Mouse (Mus musculus): ENCODE measurements around the gene Ikzf2. TPM values are rescaled to one million over a fixed set of nuclear protein-coding genes. Genes with fewer than 3 reads are reported as not detected.

Ikzf2 gene
- total RNA-seq, 2 experiments from 2014 or later: 3.7 to 7.9 TPM

DNA sequence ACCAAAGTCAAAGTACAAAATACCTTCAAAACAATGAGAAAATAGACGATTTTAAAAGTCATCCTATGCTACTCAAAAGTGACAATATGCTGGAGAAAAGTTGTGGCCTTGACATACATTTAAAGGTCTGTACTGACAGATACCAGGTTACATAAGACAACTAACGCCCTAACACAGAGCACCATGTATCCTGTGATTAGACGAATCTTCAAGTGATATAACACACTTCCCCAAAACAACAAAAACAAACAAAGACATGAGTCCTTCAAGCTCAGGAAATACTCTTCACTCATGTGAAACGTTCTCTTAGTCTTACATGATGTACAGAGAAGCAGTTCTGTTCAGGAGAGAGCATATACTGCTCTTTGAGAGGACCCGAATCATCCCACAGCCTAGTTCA, 78.2 kb downstream of the Ikzf2 start:
- DNase-seq (ENCODE audit: low spot score in 2 of 2): no peak
- intact Hi-C loops (cut with DNase I): no loop called here

DNA sequence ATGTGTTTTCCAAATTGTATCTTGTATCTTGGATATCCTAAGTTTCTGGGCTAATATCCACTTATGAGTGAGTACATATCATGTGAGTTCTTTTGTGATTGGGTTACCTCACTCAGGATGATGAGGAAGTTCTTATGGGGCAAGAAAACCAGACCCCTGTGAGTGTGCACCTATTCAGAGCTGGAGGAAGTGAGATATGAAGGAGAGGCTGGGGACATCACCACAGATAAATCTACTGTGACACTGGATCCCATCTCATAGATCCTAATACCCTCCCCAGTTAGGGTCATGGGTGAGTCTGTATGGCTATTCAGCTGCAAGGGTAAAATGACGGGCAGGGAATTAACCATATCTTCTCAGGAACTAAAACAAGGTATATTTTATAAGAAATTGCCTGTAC, 80.2 kb downstream of the Ikzf2 start:
- DNase-seq (ENCODE audit: low spot score in 2 of 2): no peak
- intact Hi-C loops (cut with DNase I): no loop called here

DNA sequence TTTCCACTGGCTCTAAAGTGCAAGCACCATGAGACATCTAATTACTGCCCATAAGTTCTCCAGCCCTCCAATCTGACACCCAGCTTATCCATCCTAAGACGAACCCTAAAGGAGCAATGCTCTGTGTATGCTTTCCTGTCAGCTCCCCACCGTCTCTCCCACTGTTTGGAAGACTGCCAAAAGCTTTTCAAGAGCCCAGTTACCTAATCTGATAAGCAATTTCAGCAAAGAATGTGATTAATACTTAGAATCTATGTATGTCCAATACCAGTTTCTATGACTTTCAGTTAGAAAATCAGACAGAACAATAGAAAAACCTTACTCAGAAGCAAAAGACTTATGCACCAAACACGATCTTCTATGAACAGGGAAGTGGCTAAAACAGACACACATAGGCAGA, 82.8 kb downstream of the Ikzf2 start:
- DNase-seq (ENCODE audit: low spot score in 2 of 2): no peak
- intact Hi-C loops (cut with DNase I): no loop called here

DNA sequence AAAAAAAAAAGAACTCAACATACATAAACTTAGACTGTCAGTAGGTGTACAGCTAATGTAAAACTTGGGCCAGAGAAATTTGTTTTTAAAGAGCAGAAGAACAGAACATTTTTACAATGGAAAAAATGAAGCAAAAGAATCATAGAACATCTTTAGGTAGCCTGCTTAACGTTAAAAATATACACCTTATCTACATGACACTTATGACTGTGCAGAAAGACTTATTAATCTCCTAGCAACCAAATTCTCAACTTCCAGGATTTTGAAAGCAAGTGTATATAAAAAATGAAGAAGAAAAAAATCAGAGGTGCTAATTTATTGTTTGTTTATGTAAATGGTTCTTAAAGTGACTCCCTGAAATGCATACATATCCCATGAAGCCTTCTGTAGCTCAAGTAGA, 86.1 kb downstream of the Ikzf2 start:
- intact Hi-C loops (cut with DNase I): no loop called here
- no peak for DNase-seq (ENCODE audit: low spot score in 2 of 2)

DNA sequence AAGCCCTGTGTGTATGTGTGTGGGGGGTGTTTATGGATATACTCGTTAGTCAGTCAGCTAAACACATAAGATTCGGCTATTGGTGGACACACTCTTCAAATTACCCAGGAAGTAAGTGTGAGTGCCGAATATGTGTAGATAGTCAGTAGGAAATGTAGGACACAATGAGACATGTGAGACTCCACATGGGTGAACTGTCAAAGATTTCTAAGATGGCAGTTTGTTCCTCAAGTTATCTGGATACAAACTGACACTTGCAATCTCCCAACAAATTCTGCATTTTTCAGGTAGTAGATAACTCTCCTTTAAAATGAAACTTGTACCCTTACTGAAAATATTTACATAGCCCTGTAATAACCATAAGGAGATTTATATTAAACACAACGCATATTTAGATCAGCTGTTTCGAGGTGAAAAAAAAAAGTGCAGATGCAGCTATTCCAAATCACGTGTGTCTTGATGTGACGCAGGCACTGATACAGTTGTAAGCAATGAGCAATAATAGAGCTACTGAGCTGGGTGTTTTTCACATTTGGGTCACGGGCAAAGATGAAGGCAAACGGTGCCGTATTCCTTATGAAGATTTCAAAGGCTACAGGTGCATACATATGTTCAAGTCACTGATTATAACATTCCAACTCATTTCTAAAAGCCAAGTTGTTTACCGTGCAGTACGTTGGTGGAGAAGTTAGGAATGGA, 87.8 kb downstream of the Ikzf2 start:
- intact Hi-C loops (cut with DNase I): no loop called here
- no peak for DNase-seq (ENCODE audit: low spot score in 2 of 2)

DNA sequence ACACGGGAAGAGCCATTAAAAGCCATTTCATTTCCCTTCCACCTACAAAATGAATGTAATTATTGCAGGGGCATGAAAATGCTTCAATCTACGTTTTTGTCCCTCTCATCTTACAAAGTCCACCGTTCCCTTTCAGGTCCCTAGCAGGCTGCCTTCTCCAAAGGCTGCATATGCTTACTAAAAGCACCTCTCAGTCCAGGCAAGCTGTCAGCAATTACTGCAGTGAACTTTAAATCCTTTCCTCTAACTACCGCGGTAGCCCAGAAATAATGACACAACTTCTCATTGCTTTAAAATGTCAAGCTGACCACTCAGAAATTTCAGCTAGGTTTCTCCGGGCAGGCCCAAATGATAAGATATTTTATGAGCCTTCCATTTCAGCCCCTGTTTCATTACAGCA, 95.2 kb downstream of the Ikzf2 start:
- intact Hi-C loops (cut with DNase I): no loop called here

DNA sequence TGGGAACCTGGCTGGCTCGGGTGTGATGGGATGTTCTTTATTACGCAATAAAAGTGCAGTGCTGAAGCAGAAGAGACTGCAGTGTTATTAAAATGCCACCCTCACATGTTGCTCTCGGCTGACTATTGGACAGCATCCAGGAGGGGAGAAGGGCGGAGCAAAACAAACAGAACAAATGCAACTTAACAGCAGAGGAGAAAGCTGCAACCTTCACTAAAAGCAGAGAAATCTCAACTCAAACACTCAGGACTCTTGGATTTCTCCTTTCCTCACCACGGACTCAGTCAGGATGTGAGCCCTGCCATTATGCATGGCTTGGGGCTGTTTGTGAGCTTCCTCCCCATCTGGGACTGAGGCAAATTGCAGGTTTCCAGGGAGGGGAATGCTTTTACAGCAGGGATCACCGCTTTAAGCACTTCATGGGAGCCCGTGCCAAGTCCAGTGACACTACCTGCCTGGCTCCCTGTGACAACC, 95.7 kb downstream of the Ikzf2 start:
- no peak for DNase-seq (ENCODE audit: low spot score in 2 of 2)
- intact Hi-C loops (cut with DNase I): no loop called here

More for the DNA sequence above, 95.2 kb downstream of the Ikzf2 start:
- DNase-seq (ENCODE audit: low spot score in 2 of 2): no peak

DNA sequence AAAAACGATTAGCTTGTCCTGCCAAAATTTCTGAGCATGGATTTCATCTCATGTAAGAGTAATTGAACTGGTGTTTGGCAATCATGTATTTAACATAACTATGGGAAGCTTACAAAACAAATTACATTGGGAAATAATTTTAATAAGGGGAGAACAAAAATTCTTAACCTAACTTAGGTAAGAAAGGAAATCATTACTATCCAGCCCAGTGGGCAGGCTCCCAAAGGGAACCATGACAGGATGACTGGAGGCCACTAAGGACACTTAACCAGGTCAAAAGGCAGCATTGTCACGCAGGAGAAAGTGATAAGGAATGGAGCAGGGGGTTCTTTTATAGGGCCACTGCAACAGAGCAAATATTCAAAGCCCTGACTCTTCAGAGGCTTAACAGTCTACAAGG, 101.5 kb downstream of the Ikzf2 start:
- no peak for DNase-seq (ENCODE audit: low spot score in 2 of 2)
- intact Hi-C loops (cut with DNase I): no loop called here

DNA sequence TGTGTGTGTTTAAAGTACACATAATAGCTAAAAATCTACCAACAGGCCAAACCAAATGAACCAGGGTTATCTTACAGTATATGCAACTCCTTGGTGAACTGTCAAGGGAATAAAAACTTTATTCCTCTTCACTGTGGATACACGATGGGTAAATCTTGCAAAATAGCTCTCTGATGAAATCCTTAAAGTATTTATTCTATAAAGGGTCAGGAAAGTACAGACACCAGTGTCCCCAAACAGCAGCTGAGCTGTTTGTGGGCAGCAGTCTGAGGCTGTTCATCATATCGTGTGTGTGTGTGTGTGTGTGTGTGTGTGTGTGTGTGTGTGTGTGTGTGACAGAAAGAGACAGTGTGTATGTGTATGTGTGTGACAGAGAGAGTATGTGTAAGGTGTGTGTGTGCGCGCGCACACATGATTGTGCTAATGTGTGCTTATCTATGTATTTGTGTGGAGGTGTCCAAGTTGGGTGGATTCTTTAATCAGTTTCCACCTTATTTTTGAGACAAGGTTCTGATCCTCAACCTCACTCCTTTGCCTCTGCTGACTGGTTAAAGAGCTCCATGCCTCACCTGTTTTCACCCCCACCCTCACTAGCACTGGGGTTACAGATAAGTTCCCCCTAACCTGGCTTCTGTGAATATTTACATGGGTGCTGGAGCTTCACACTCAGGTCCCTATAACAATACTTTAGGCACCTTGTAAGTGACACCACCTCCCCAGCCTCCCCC, 102.9 kb downstream of the Ikzf2 start:
- intact Hi-C loops (cut with DNase I): no loop called here
- DNase-seq (ENCODE audit: low spot score in 2 of 2): no peak

DNA sequence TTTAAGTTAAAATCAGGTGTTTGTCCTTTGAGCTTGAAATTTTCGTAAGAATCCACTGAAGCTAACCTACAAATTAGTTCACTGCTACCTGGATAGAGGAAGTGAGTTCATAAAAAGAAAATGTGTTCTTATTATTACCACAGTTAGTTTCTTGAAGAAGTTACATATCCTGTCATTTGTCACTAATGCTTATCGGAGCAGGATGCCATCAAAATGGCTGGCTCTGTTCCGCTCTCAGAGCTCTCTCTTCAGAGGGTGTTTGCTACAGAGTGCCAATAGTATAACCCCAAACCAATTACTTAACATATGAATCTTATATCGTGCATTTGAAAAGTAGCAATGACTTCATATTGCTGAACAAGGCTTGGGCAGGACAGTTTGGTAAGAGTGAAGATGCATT, 108.1 kb downstream of the Ikzf2 start:
- no peak for DNase-seq (ENCODE audit: low spot score in 2 of 2)
- intact Hi-C loops (cut with DNase I): no loop called here

DNA sequence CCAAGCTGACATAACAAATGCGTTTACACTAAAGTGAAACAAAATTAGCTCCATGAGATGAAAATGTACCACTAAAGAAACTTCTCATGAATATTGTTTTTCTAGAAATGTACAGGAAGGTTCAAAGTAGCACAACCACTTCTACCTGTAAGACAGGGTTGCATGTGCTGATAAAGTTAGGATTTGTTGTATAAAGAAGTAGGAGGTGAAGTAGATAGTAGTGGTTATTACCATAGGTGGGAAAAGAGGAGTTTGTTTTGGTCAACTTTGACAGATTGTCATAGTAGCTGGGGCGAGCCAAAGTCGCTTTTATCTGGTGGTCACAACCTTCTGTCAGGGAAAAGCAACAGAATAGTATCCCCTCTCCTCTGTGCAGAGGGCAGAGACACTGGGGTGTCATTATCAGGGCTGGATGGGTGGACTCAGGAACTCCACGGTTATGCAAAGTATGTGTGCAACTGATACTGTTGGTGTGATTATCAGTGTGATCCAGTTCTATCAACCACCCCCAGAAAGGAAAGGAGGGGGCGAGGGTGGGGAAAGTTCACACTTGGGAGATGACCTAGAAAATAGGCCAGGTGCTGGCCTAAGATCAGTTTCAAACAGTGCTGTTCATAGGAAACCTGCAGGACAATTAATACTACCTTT, 127.5 kb downstream of the Ikzf2 start:
- intact Hi-C loops (cut with DNase I): no loop called here
- no peak for DNase-seq (ENCODE audit: low spot score in 2 of 2)

DNA sequence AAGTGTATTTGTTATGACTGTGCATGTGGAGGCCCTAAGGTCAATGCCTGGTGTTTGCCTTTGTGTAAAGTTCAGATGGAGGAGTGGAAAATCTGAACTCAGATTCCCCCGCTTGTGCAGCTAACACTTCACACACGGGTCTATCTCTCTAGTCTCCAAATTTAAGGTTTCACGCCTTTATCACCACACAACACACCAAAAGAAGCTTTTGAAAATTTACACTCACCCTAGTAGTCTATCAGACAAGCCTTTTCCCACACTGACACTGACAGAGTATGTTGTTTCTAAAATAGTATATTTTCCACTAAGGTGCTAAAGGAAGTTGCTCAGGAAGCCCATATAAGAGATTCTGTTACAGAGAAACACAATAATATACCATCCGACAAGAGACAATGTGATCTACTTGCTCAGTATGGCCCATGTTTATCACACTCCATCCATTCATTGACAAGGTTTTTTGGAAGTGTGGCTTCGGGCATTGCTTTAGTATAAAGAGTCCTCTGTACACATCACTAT, 131.4 kb downstream of the Ikzf2 start:
- intact Hi-C loops (cut with DNase I): no loop called here
- no peak for DNase-seq (ENCODE audit: low spot score in 2 of 2)

DNA sequence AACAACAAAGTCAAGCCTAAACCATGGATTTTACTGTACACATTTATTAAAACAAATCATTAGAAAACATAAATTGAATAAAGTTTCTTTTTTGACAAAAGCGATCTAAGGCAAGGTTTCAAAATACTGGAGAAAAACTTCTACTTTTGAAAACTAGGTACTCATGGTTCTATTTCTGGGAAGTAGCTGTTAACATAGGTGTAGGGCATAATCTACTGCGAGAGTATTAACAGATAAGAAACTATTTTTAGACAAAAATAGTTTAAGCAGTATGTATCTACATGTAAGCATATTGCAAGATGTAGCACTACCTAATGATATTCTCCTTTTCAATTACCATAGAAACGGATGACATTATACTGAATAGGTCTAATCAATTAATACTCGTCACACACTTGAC, 137.1 kb downstream of the Ikzf2 start:
- DNase-seq (ENCODE audit: low spot score in 2 of 2): no peak
- intact Hi-C loops (cut with DNase I): no loop called here

DNA sequence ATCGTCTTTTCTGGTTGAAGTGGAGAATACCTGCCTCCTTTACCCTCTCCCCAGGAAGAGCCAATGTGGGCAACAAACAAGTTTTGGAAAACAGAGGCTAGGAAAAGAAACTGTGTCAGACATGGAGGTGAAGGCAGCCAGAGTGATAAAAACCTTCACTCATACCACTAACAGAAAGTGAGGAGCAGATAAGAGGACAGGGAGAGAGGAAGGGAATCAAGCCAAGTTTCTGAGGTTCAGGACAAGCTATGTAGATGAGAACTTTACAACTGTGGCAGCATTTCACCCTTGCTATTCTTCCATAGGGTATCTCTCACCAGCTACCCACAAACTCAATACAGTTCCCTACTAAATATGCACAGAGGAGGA, 141.2 kb downstream of the Ikzf2 start:
- DNase-seq (ENCODE audit: low spot score in 2 of 2): no peak
- intact Hi-C loops (cut with DNase I): no loop called here

DNA sequence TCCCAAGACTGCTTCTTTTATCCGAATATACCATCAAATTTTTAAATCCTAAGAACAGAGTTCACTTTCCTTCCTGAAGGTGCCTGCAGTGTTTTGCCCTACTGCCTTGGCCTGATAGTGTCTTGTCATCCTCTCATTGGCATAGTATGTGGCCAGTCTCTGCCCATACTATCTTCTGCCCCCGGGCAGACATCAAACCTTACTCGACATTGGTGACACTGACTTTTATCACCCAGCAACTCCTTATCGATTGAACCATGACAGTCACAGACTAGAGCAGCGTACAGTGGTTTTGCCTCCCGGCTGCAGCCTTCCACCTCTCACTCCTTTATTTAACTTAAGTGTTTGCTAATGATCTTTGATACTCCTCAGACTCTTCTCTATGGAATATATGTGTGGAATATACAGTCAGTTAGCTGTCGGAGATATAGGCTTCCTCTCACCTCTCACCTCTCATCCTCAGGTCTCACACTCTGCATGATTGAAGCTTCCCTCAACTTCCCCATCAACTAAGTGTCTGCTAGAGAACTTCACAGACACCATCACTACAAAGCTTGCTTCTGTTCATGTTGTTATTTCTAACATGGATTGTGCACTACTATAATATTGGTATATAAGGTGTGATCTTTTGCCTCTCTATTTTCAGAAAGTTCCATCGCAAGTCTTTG, 141.7 kb downstream of the Ikzf2 start:
- no peak for DNase-seq (ENCODE audit: low spot score in 2 of 2)
- intact Hi-C loops (cut with DNase I): no loop called here

DNA sequence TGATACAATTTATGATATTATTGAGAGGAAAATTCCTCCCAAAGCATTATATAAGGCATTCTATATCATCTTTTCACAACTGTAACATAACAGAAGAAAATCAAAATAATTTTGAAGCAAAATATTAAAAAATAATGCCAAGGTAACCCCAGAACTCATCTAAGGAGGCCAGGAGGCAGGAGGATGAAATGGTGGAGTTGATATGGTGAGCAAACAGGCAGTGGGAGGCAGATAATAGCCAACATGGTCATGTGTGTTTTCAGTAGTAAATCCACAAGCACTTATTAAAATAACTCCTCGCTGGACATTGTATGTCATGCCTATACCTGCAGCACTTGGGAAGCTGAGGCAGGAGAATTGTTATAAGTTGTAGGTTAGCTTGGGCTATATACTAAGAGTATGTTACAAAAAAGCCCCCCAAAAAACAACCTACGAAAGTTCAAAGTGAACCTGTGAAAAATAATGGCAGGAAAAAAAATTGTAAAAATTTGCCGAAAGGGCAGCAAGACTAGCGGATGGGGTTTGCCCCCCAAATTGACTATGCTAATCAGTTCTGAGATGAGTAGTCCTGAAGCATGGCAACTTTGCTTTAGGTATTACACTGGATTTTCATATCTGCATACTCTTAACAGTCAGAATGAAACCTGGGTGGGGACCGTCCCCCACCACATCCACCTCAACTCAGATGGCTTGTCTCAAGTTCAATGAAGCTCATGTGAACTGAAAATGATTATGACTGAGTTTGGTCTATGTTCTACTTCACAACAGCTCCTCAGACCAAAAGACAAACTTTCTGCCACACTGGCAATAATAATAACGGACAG, 143.1 kb downstream of the Ikzf2 start:
- intact Hi-C loops (cut with DNase I): no loop called here
- DNase-seq (ENCODE audit: low spot score in 2 of 2): no peak

DNA sequence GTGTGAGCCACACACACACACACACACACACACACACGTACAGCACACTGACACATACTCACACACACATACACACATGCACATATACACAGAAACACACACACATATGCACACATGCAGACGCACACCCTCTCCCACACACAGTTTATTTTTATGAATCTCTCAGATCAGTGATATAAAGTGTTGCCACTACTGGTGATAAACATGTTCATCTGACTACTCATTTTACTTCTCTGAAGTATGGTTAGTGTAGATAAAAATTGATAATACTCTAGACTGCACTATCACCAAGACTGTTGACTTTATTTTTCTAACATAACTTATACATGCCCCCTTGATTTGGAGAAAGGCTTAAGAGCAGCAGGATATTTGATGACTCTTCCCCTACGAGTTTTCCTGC, 144.5 kb downstream of the Ikzf2 start:
- DNase-seq (ENCODE audit: low spot score in 2 of 2): no peak
- intact Hi-C loops (cut with DNase I): no loop called here

DNA sequence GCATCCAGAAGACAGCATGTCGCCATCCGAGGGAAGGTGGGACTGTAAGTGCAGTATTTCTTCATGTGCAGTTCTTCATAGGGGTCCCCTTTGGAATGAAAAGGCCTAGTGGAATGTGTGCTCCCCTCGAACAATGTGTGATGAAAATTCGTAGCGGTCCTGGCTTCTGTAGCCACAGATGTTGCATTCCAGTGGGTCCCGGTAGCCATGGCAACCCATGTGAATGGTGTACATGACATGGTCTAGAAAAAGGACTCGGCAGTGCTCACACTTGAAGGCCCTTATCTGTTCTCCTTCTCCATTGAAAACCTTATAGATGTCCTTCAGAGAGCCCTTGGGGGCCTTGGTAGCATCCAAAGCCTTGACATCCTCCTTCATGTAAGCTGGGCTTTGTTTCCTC, 148.4 kb downstream of the Ikzf2 start:
- DNase-seq (ENCODE audit: low spot score in 2 of 2): no peak
- intact Hi-C loops (cut with DNase I): no loop called here

DNA sequence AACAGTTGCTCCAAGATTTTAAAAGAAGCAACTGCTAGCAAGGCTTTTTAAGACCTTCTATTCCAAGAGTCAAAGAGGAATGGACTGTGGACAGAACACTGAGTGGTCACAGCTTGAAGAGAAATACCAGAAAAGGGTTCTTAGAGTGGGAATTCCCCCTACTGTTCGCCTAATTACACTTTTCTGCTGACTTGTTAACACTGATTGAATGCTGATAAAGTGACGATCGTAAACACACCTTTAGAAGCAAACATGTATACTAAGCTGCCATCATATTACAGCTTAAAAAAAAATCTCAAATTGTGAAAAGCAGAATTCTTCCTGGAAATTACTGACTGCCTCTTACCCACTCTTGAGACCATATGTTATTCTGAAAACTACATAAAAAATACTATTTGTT, 149.4 kb downstream of the Ikzf2 start:
- DNase-seq (ENCODE audit: low spot score in 2 of 2): no peak
- intact Hi-C loops (cut with DNase I): no loop called here

DNA sequence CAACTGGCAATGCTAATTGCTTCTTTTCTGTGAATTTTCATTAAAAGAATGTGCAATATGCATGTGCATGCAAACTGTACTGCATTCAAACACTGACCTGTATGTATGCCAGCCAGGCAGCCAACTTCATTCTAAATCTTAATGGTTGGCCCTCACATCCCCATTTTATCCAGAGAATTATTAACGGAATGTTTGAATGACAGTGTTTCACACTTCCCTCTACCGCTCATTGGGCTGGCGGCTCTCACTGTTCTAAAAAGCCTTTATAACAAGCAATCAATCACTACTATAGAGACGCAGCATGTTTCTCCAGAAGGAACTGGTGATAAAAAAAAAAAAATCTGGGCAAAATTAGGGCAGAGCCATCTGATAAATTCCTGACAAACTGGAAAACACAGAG, 151.5 kb downstream of the Ikzf2 start:
- intact Hi-C loops (cut with DNase I): no loop called here
- DNase-seq (ENCODE audit: low spot score in 2 of 2): no peak
